Mouse (Mus musculus) testis, adult 2 months (tissue): ENCODE measurements around the gene AI464131.

Experiments
- CTCF ChIP-seq: fragments of 200-500 bp; IDR thresholded peaks from 2 replicates; pipeline ENCODE4 v1.5.1; 2012; ENCODE audit warnings: low read depth, mild to moderate bottlenecking, inconsistent platforms, low read length, moderate library complexity; ENCODE audit not compliant: control insufficient read depth, insufficient read depth, insufficient replicate concordance
- POLR2A ChIP-seq: fragments of 200-500 bp; IDR thresholded peaks from 2 replicates; pipeline ENCODE4 v1.6.1; 2012; ENCODE audit warnings: low read depth, mild to moderate bottlenecking, inconsistent platforms, low read length, moderate library complexity; ENCODE audit not compliant: control insufficient read depth

- no peak for TF ChIP-seq POLR2A
- no peak for TF ChIP-seq CTCF
These were observed 10.8 kb upstream of the AI464131 start for GRCm38 (mm10) chr4:41513714-41514113.
